13 mouse cellular contexts compared by ENCODE assay signal in genomic region chr3:51387868-51388381, GRCm38 (mm10). TPM values are rescaled to one million over a fixed set of nuclear protein-coding genes. Genes with fewer than 3 reads are reported as not detected.
DNase-seq lines count a peak whose midpoint lies in the region; ATAC-seq and TF ChIP-seq lines count a peak whose summit lies in the region.
"Had no signal": no experiment of that assay in that cellular context is flagged by ENCODE, and none has a peak within 500 bp of the region (broad histone marks: within the 10 kb centered on the region; RNA-seq: fewer than 3 reads in every experiment).

No protein-coding gene starts in this region.

- TF ChIP-seq POLR2A in cerebellum, adult 2 months (IDR thresholded peaks at IDR 0.05; ENCODE audit: borderline replicate concordance, insufficient read depth, low read length) = no peak

- ATAC-seq in neural tube, embryonic 15.5 days (ENCODE audit: low FRiP score) = no peak

- H3K4me2 ChIP-seq in neural tube, embryonic 15.5 days = no peak overlapping the region

- H3K4me1 ChIP-seq in cerebellum, adult 2 months (ENCODE audit: control insufficient read depth, insufficient read depth, low read length) = peaks cover 9% of the 10 kb centered on the region
- peaks cover 6% of the 10 kb centered on the region for H3K4me1 ChIP-seq in neural tube, embryonic 15.5 days

- H3K36me3 ChIP-seq in neural tube, embryonic 15.5 days = no peaks in the 10 kb centered on the region
- H3K36me3 ChIP-seq: lung, embryonic 15.5 days had no signal

- no peak overlapping the region for H3K27ac ChIP-seq in cerebellum, adult 2 months (ENCODE audit: insufficient read depth, low read length)
- H3K27ac ChIP-seq in neural tube, embryonic 15.5 days (replicated peaks) = no peak overlapping the region
- H3K27ac ChIP-seq: lung, embryonic 15.5 days had no signal

- H3K9ac ChIP-seq in neural tube, embryonic 15.5 days (replicated peaks) = no peak overlapping the region
- H3K9ac ChIP-seq: lung, embryonic 15.5 days had no signal

- TF ChIP-seq CTCF in cerebellum, adult 2 months (IDR thresholded peaks at IDR 0.05; ENCODE audit: borderline replicate concordance, insufficient read depth, low read depth, low read length) = no peak

- no peaks in the 10 kb centered on the region for H3K9me3 ChIP-seq in neural tube, embryonic 15.5 days (replicated peaks)
- H3K9me3 ChIP-seq: lung, embryonic 15.5 days had no signal

- DNase-seq in left cerebral cortex, postnatal 4 days = peak; percentile 56
- no peak for DNase-seq in left cerebral cortex, postnatal 36 days (ENCODE audit: low spot score in 2 of 2)
- DNase-seq in cerebellum, adult 2 months = peak; percentile 35 to 61
- DNase-seq in kidney, postnatal 14 days = peak; percentile 66
- DNase-seq in retina, embryonic 14.5 days (ENCODE audit: low spot score) = peak; percentile 75
- no peak for DNase-seq in gastrocnemius, postnatal 10 days
- DNase-seq in urinary bladder, postnatal 36 days (ENCODE audit: low spot score in 2 of 2) = no peak
- DNase-seq: adrenal gland, adult 8-10 months; heart, adult 11 months; spleen, adult 18-20 months had no signal

- WGBS in cerebellum, adult 2 months = 19% methylated on average over 8 of the region's 8 CpGs
- WGBS in neural tube, embryonic 15.5 days = 67% methylated on average over 8 of the region's 8 CpGs

- intact Hi-C loops in left cerebral cortex, postnatal 4 days (cut with DNase I) = no loop called here
- intact Hi-C loops in left cerebral cortex, postnatal 36 days (cut with DNase I) = no loop called here

- no peaks in the 10 kb centered on the region for H3K27me3 ChIP-seq in cerebellum, adult 2 months (ENCODE audit: control insufficient read depth, insufficient read depth, low read length)
- H3K27me3 ChIP-seq in neural tube, embryonic 15.5 days (replicated peaks) = no peaks in the 10 kb centered on the region; the same call in 1 of the 2 replicates

- H3K4me3 ChIP-seq in cerebellum, adult 2 months (replicated peaks; ENCODE audit: insufficient read depth, low read depth, low read length) = no peak overlapping the region
- no peak overlapping the region for H3K4me3 ChIP-seq in neural tube, embryonic 15.5 days (replicated peaks)
- H3K4me3 ChIP-seq: lung, embryonic 15.5 days had no signal

RNA-seq across cellular contexts. Expression of gene Mgarp, which starts 8.6 kb away (rescaled TPM):
- not detected for total RNA-seq in left cerebral cortex, postnatal 4 days (2021)
- total RNA-seq in left cerebral cortex, postnatal 36 days (2021) = not detected
- polyA plus RNA-seq in cerebellum, adult 2 months (2012; rRNA removed) = 1.6 and 2.0 TPM in 2 replicates
- under 1 TPM; 0.43 to 0.63 TPM for total RNA-seq in gastrocnemius, postnatal 10 days (2021)
- 0.81 and 1.4 TPM in 2 replicates for polyA plus RNA-seq in neural tube, embryonic 15.5 days (2015; fragmentation: Nextera tagmentation; extraction: Ambion mirVana)
- total RNA-seq: left cerebral cortex, postnatal 14 days had no signal

RNA-seq across cellular contexts. Expression of gene Ndufc1, which starts 20.9 kb away (rescaled TPM):
- total RNA-seq in left cerebral cortex, postnatal 4 days (2021) = 100 to 1,000 TPM; 211 to 236 TPM
- 100 to 1,000 TPM; 288 to 324 TPM for total RNA-seq in left cerebral cortex, postnatal 36 days (2021)
- polyA plus RNA-seq in cerebellum, adult 2 months (2012; rRNA removed) = 538 and 547 TPM in 2 replicates
- 100 to 1,000 TPM; 828 to 975 TPM for total RNA-seq in gastrocnemius, postnatal 10 days (2021)
- 784 and 883 TPM in 2 replicates for polyA plus RNA-seq in neural tube, embryonic 15.5 days (2015; fragmentation: Nextera tagmentation; extraction: Ambion mirVana)

RNA-seq across cellular contexts. Expression of gene Naa15, which starts 27.0 kb away (rescaled TPM):
- 10 to 100 TPM; 72.5 to 75.8 TPM for total RNA-seq in left cerebral cortex, postnatal 4 days (2021)
- 10 to 100 TPM; 34.7 to 43.7 TPM for total RNA-seq in left cerebral cortex, postnatal 36 days (2021)
- 22.6 and 22.9 TPM in 2 replicates for polyA plus RNA-seq in cerebellum, adult 2 months (2012; rRNA removed)
- total RNA-seq in gastrocnemius, postnatal 10 days (2021) = 10 to 100 TPM; 48.1 to 52.6 TPM
- polyA plus RNA-seq in neural tube, embryonic 15.5 days (2015; fragmentation: Nextera tagmentation; extraction: Ambion mirVana) = 40.6 and 42.8 TPM in 2 replicates

RNA-seq across cellular contexts. Expression of gene Elf2, which starts 47.5 kb away (rescaled TPM):
- total RNA-seq in left cerebral cortex, postnatal 4 days (2021) = 10 to 100 TPM; 37.1 to 42.6 TPM
- 10 to 100 TPM; 40.6 to 45.1 TPM for total RNA-seq in left cerebral cortex, postnatal 36 days (2021)
- 38.8 and 39.1 TPM in 2 replicates for polyA plus RNA-seq in cerebellum, adult 2 months (2012; rRNA removed)
- total RNA-seq in gastrocnemius, postnatal 10 days (2021) = 10 to 100 TPM; 50.9 to 58.2 TPM
- polyA plus RNA-seq in neural tube, embryonic 15.5 days (2015; fragmentation: Nextera tagmentation; extraction: Ambion mirVana) = 30.0 and 42.4 TPM in 2 replicates

Comparison
In these comparisons a context has a peak if more than half of its experiments do, and no peak if none do; other contexts are left out.
1. DNase-seq: peak in left cerebral cortex, postnatal 4 days (single experiment), cerebellum, adult 2 months (2 of 2), kidney, postnatal 14 days (single experiment) and retina, embryonic 14.5 days (single experiment); none in left cerebral cortex, postnatal 36 days (0 of 2), gastrocnemius, postnatal 10 days (single experiment) and urinary bladder, postnatal 36 days (0 of 2).